Mouse (Mus musculus) lung, embryonic 16.5 days (tissue): ENCODE measurements around the gene Msantd2. TPM values are rescaled to one million over a fixed set of nuclear protein-coding genes. Genes with fewer than 3 reads are reported as not detected.

Experiments
- ATAC-seq: fragments of 200-750 bp; cut with Nextera tagmentation; 2 replicates; pipeline ENCODE4 v1.8.0; 2017; ENCODE audit warnings: low read depth, mild to moderate bottlenecking, moderate library complexity
- H3K27ac ChIP-seq: fragments of 300-500 bp; sonication (generic); 2 replicates; pipeline ENCODE4 v1.5.1; 2014; ENCODE audit warnings: mild to moderate bottlenecking, control low read depth, low read length
- H3K27me3 ChIP-seq: fragments of 300-500 bp; sonication (generic); 2 replicates; pipeline ENCODE4 v1.6.1; 2014; ENCODE audit warnings: low read depth, low read length, mixed read lengths; ENCODE audit not compliant: control insufficient read depth, insufficient read depth
- H3K36me3 ChIP-seq: fragments of 300-500 bp; sonication (generic); 2 replicates; pipeline ENCODE4 v1.6.1; 2014; ENCODE audit warnings: low read length; ENCODE audit not compliant: control insufficient read depth, insufficient read depth
- H3K4me1 ChIP-seq: fragments of 300-500 bp; sonication (generic); replicated peaks from 2 replicates; pipeline ENCODE4 v1.6.1; 2014; ENCODE audit warnings: low read length, mixed read lengths; ENCODE audit not compliant: control insufficient read depth, insufficient read depth
- H3K4me2 ChIP-seq: fragments of 300-500 bp; sonication (generic); 2 replicates; pipeline ENCODE4 v1.6.1; 2014; ENCODE audit warnings: low read depth, low read length, control low read depth
- H3K4me3 ChIP-seq: fragments of 300-500 bp; sonication (generic); 2 replicates; pipeline ENCODE4 v1.5.1; 2014; ENCODE audit warnings: mild to moderate bottlenecking, low read length, control low read depth
- H3K9ac ChIP-seq: fragments of 300-500 bp; sonication (generic); 2 replicates; pipeline ENCODE4 v1.6.1; 2014; ENCODE audit warnings: low read length, control low read depth
- H3K9me3 ChIP-seq: fragments of 300-500 bp; sonication (generic); 2 replicates; pipeline ENCODE4 v1.6.1; 2016; ENCODE audit warnings: low read length; ENCODE audit not compliant: control insufficient read depth
- WGBS: fragments of 180-500 bp; shearing (Covaris S2); extraction: QIAGEN DNeasy Blood & Tissue Kit; methylation state at CpG from one replicate; pipeline ENCODE4 v1.1.7; 2014; 5-methylcytosine and 5-hydroxymethylcytosine counted together
- polyA plus RNA-seq: library from polyadenylated mRNA; unstranded; fragments of >200 nt; fragmentation: Nextera tagmentation; extraction: Ambion mirVana; gene quantifications from 2 replicates; pipeline ENCODE4 v1.2.1, GENCODE M21; 2015

Msantd2 gene
- polyA plus RNA-seq, 1 experiment from 2014 or later: 22.0 TPM

DNA sequence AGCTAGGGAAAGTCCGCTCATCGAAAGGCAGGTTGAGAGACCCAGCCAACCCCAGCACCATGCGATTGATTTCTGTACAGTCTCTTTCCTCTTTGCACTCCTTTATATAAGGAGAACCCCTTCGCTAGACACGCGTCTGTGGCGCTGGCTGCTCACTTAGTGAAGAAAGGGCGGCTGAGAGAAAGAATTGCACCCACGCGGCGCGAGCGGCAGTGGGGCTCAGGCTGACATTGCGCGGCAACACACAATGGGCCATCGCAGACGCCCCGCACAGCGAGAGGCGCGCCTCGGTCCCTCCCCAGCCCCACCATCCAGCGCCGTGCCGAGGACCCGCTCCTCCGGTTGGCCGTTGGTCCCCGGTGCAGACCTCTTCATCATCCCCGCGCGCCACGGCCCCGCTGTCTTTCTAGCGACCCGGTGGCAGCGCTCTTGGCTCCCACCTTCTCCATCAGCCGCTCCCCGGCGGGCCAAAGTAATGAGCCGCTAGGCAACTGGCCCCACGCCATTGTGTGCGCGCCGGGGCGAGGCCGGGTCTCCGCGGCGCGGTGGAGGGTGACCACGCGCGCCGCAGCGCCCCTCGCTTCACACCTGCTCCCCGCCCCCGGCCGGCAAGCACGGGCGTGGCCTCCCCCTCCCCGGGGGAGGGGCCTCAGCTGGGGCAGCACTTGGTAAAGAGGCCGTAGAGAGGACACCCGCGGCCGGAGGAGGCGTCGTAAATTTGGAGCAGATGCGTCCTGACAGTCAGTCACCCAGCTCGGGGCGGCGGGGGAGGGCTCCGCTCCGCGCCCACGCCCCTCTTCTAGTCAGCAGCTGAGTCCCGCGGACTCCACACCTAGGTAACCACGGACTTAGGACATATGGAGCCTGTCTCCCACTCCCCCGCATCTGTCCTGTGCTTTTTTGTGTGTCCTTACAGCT is 28.8 kb upstream of the Msantd2 start:
- Histone ChIP-seq H3K27ac (no peak overlapping the region), H3K4me1 (peaks cover 24% of the 10 kb centered on the region), H3K4me2 (peak overlapping the region; percentile 88), H3K36me3 (no peaks in the 10 kb centered on the region), H3K27me3 (peaks cover 71% of the 10 kb centered on the region), H3K4me3 (peak overlapping the region; percentile 54), H3K9ac (peak overlapping the region; percentile 25; the same call in 1 of the 2 replicates), H3K9me3 (no peaks in the 10 kb centered on the region)
- under 1% methylated on average over 79 of the region's 81 CpGs for WGBS
- peak; percentile 56 for ATAC-seq

GRCm38 (mm10) chr9:37460961-37461340 is 28.2 kb upstream of the Msantd2 start:
- Histone ChIP-seq H3K9ac (no peak overlapping the region), H3K4me1 (peaks cover 23% of the 10 kb centered on the region), H3K9me3 (no peaks in the 10 kb centered on the region)

DNA sequence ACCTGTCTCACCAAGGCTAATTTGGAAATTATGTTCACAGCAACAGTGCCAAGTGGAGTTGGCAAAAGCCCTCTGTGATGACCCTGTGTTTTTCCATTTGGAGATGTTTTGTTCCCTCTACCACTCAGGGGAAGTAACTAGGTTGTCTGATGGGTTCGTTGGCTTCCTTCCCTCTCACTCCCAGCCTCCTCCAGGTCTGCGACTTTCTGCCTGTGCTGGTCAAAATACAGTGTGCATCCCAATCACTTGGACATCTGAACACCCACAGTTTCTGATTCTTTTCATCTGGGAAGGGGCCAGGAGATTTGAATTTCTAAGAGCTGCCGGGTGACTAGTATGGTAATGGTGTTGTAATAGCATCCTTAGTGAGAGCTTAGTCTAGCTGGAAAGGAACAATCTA is 27.5 kb upstream of the Msantd2 start:
- Histone ChIP-seq H3K4me2 (no peak overlapping the region), H3K4me3 (no peak overlapping the region), H3K27me3 (peaks cover 59% of the 10 kb centered on the region), H3K9me3 (no peaks in the 10 kb centered on the region), H3K36me3 (no peaks in the 10 kb centered on the region), H3K4me1 (peaks cover 17% of the 10 kb centered on the region), H3K27ac (no peak overlapping the region), H3K9ac (no peak overlapping the region)
- no peak for ATAC-seq
- 12% methylated on average over 3 of the region's 3 CpGs for WGBS

More at GRCm38 (mm10) chr9:37460961-37461340, 28.2 kb upstream of the Msantd2 start:
- Histone ChIP-seq H3K36me3 (no peaks in the 10 kb centered on the region), H3K27ac (no peak overlapping the region), H3K27me3 (peaks cover 65% of the 10 kb centered on the region), H3K4me3 (peak overlapping the region; percentile 54), H3K4me2 (peak overlapping the region; percentile 88)
- 7% methylated on average over 5 of the region's 5 CpGs for WGBS
- ATAC-seq: no peak

- ATAC-seq: no peak; the same call in 1 of the 2 replicates
- Histone ChIP-seq H3K36me3 (no peaks in the 10 kb centered on the region), H3K9me3 (no peaks in the 10 kb centered on the region), H3K4me3 (no peak overlapping the region), H3K27me3 (peaks cover 47% of the 10 kb centered on the region), H3K4me1 (peaks cover 11% of the 10 kb centered on the region), H3K9ac (no peak overlapping the region), H3K4me2 (no peak overlapping the region), H3K27ac (no peak overlapping the region)
- 15% methylated on average over 7 of the region's 7 CpGs for WGBS
Observed at GRCm38 (mm10) chr9:37462764-37463163, 26.4 kb upstream of the Msantd2 start.

- Histone ChIP-seq H3K36me3 (no peaks in the 10 kb centered on the region), H3K4me1 (no peaks in the 10 kb centered on the region), H3K4me3 (no peak overlapping the region), H3K9ac (no peak overlapping the region), H3K4me2 (no peak overlapping the region), H3K9me3 (no peaks in the 10 kb centered on the region), H3K27ac (no peak overlapping the region), H3K27me3 (no peaks in the 10 kb centered on the region)
- WGBS: 67% methylated on average over 3 of the region's 3 CpGs
- ATAC-seq: no peak
Observed at GRCm38 (mm10) chr9:37473611-37474125, 15.5 kb upstream of the Msantd2 start.

GRCm38 (mm10) chr9:37474923-37475322 is 14.2 kb upstream of the Msantd2 start:
- no peak overlapping the region for H3K4me2 ChIP-seq
- no peaks in the 10 kb centered on the region for H3K27me3 ChIP-seq
- H3K9ac ChIP-seq: no peak overlapping the region
- WGBS: 70% methylated on average over 7 of the region's 7 CpGs
- H3K9me3 ChIP-seq: no peaks in the 10 kb centered on the region
- no peak overlapping the region for H3K4me3 ChIP-seq
- H3K4me1 ChIP-seq: no peaks in the 10 kb centered on the region
- H3K27ac ChIP-seq: no peak overlapping the region
- H3K36me3 ChIP-seq: no peaks in the 10 kb centered on the region
- ATAC-seq: no peak

- Histone ChIP-seq H3K9ac (no peak overlapping the region), H3K4me2 (no peak overlapping the region), H3K9me3 (no peaks in the 10 kb centered on the region), H3K4me3 (no peak overlapping the region), H3K27ac (no peak overlapping the region), H3K27me3 (no peaks in the 10 kb centered on the region), H3K4me1 (peaks cover 11% of the 10 kb centered on the region), H3K36me3 (no peaks in the 10 kb centered on the region)
- ATAC-seq: no peak
- WGBS: 55% methylated on average over 5 of the region's 5 CpGs
Observed at GRCm38 (mm10) chr9:37485146-37485545, 4.0 kb upstream of the Msantd2 start.

DNA sequence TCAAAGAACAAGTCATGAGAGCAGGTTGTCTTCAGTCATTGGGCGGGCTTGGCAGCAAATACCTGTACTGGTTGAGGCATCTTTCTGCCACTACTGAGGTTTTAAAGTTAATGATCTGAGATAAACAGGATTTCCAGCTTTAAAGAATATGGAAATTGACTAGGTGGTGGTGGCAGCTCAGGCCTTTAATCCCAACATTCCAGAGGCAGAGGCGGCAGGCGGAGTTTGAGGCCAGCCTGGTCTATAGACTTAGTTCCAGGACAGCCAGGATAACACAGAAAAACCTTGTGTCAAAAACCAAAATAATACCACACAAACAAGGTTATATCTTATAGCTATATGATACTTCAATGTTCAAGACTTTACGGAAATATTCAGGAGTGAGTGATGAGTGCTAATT is 1.1 kb upstream of the Msantd2 start:
- Histone ChIP-seq H3K9me3 (no peaks in the 10 kb centered on the region), H3K36me3 (no peaks in the 10 kb centered on the region), H3K27ac (peak overlapping the region; percentile 98), H3K4me3 (peak overlapping the region; percentile 98), H3K4me2 (peak overlapping the region; percentile 97), H3K4me1 (peaks cover 23% of the 10 kb centered on the region), H3K9ac (peak overlapping the region; percentile 86), H3K27me3 (no peaks in the 10 kb centered on the region)
- WGBS: 37% methylated on average over 4 of the region's 4 CpGs
- no peak for ATAC-seq

- H3K9me3 ChIP-seq: no peaks in the 10 kb centered on the region
- H3K27ac ChIP-seq: peak overlapping the region; percentile 98
- peak overlapping the region; percentile 97 for H3K4me2 ChIP-seq
- H3K4me3 ChIP-seq: peak overlapping the region; percentile 98
- ATAC-seq: peak; percentile 69
- under 1% methylated on average over 72 of the region's 75 CpGs for WGBS
- H3K36me3 ChIP-seq: no peaks in the 10 kb centered on the region
- no peaks in the 10 kb centered on the region for H3K27me3 ChIP-seq
- H3K9ac ChIP-seq: peak overlapping the region; percentile 86
- peaks cover 23% of the 10 kb centered on the region for H3K4me1 ChIP-seq
Observed at GRCm38 (mm10) chr9:37489446-37490120, 464 bp downstream of the Msantd2 start.
